Mouse (Mus musculus): Measurements from ENCODE around the gene Cnot2. TPM values are rescaled to one million over a fixed set of nuclear protein-coding genes. Genes with fewer than 3 reads are reported as not detected.
A peak's percentile ranks its signal among the peaks of the same experiment; 100 is the strongest.

The Cnot2 gene
- polyA plus RNA-seq, 1 experiment from 2014 or later: 128 TPM

DNA sequence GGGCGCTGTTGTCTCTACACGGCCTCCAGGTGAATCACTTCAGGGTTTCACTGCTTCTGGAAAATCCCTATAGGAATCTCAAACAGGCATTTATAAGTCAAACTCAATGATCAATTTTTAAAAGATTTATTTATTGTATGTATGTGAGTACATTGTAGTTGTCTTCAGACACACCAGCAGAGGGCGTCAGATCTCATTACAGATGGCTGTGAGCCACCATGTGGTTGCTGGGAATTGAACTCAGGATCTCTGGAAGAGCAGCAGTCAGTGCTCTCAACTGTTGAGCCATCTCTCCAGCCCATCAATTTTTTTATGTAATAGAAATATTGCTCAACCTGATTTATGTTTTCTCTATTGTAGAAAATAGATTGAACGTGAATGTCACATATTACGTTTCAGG lies 100.3 kb downstream of the Cnot2 start:
- DNase-seq (ENCODE audit: low spot score) (no peak), ATAC-seq (replicated peaks; ENCODE audit: low FRiP score) (no peak)
- Histone ChIP-seq H3K9me3 (ENCODE audit: control insufficient read depth, low read length) (no peaks in the 10 kb centered on the region; the same call in 1 of the 2 replicates), H3K4me2 (ENCODE audit: low read depth, low read length, severe bottlenecking) (no peak overlapping the region), H3K9ac (ENCODE audit: low read length) (no peak overlapping the region), H3K4me3 (ENCODE audit: low read depth, low read length) (no peak overlapping the region), H3K4me1 (replicated peaks; ENCODE audit: control insufficient read depth, insufficient read depth, low read length) (no peaks in the 10 kb centered on the region), H3K36me3 (ENCODE audit: control insufficient read depth, insufficient read depth, low read length) (peaks cover 5% of the 10 kb centered on the region; the same call in 1 of the 2 replicates), H3K27me3 (ENCODE audit: control insufficient read depth, insufficient read depth, low read length) (no peaks in the 10 kb centered on the region), H3K27ac (ENCODE audit: low read depth, low read length) (no peak overlapping the region)
- WGBS: 96% methylated on average over 5 of the region's 5 CpGs

DNA sequence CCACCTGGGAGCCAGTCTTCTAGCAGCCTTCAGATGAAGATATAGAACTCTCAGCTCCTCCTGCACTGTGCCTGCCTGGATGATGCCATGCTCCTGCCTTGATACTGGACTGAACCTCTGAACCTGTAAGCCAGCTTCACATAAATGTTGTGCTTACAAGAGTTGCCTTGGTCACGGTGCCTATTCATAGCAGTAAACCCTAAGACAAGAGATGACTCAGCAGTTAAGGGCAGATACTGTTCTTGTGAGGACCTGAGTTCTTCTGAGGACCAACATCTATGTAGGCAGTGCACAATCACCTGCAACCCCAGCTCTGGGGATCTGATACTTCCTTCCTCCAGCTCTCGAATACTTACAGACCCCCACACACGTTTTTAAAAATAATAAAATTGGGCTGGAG lies 104.8 kb downstream of the Cnot2 start:
- Histone ChIP-seq H3K4me2 (ENCODE audit: low read depth, low read length, severe bottlenecking) (no peak overlapping the region), H3K36me3 (ENCODE audit: control insufficient read depth, insufficient read depth, low read length) (no peaks in the 10 kb centered on the region), H3K4me3 (ENCODE audit: low read depth, low read length) (no peak overlapping the region), H3K9ac (ENCODE audit: low read length) (no peak overlapping the region), H3K4me1 (replicated peaks; ENCODE audit: control insufficient read depth, insufficient read depth, low read length) (peaks cover 4% of the 10 kb centered on the region; the same call in 1 of the 2 replicates), H3K9me3 (ENCODE audit: control insufficient read depth, low read length) (no peaks in the 10 kb centered on the region; the same call in 1 of the 2 replicates), H3K27ac (ENCODE audit: low read depth, low read length) (no peak overlapping the region), H3K27me3 (ENCODE audit: control insufficient read depth, insufficient read depth, low read length) (no peaks in the 10 kb centered on the region)
- no peak for DNase-seq (ENCODE audit: low spot score)
- no peak for ATAC-seq (replicated peaks; ENCODE audit: low FRiP score)
- WGBS: 95% methylated on average over 3 of the region's 3 CpGs

DNA sequence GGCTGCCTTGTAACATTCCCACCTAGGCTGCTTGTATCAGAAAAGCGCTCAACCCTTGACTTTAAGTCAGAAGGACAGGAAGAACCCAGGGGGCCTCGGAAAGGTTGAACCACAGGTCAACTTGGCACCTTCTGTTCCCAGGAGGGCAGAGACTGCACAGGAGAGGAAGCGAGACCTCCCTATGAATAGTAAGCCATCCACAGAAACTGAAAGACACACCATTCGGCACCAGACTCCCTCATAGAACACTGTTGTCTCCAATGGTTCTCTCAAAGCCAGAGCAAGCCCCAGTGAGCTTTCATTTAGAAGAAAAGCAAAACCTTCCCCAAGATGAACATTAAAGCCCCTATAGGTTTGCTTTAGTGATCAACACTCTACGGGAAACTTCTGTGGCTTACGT lies 105.6 kb downstream of the Cnot2 start:
- Histone ChIP-seq H3K4me1 (replicated peaks; ENCODE audit: control insufficient read depth, insufficient read depth, low read length) (peaks cover 4% of the 10 kb centered on the region; the same call in 1 of the 2 replicates), H3K4me2 (ENCODE audit: low read depth, low read length, severe bottlenecking) (no peak overlapping the region), H3K9ac (ENCODE audit: low read length) (no peak overlapping the region), H3K27ac (ENCODE audit: low read depth, low read length) (no peak overlapping the region), H3K4me3 (ENCODE audit: low read depth, low read length) (no peak overlapping the region), H3K36me3 (ENCODE audit: control insufficient read depth, insufficient read depth, low read length) (no peaks in the 10 kb centered on the region), H3K9me3 (ENCODE audit: control insufficient read depth, low read length) (no peaks in the 10 kb centered on the region; the same call in 1 of the 2 replicates), H3K27me3 (ENCODE audit: control insufficient read depth, insufficient read depth, low read length) (no peaks in the 10 kb centered on the region)
- DNase-seq (ENCODE audit: low spot score) (no peak), ATAC-seq (replicated peaks; ENCODE audit: low FRiP score) (no peak)
- 87% methylated on average over 6 of the region's 6 CpGs for WGBS

DNA sequence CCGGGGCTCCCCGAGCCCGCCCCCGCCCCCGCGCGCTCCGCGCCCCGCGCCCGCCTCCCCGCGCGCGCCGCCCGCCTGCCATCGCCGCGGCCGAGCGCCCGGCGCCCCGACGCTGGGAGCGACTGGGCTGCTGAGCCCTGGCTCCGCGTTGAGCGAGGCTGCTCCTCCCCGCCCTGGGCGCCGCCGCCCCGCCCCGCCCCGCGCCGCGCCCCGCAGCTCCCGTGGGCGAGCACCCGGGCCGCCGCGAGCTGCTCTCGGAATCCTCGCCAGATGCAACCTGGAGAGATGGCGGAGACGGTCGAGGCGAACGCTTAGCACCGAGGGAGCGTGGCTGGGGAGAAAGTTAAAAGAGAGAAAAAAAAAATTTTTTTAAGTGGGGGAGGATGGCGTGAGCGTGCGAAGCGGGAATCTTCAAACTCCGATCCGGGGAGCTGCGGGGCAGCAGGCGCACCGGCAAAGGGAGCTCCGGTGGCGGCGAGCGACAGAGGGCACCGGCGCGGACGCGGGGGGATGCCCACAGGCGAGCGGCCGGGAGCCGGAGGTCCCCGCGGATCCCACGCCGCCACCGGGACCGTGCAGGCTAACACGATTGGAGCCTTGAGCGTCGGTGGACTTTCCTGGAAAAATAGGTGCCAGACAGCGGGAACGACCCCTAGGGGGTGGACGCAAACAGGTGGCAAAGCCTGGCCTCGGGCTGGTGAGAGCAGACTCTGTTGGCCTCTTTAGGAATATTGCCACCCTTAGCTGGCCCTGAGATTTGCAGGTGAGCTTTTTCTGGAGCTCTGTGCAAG lies 107.4 kb downstream of the Cnot2 start, which contains the start of gene Kcnmb4:
Gene Kcnmb4, minus strand, starts transcription at position 120 of the 791 bp plus-strand sequence.
- Histone ChIP-seq H3K27ac (ENCODE audit: low read depth, low read length) (peak within 1 kb of the TSS; percentile 57), H3K36me3 (ENCODE audit: control insufficient read depth, insufficient read depth, low read length) (no peaks in the 10 kb centered on the region), H3K27me3 (ENCODE audit: control insufficient read depth, insufficient read depth, low read length) (no peaks in the 10 kb centered on the region), H3K4me1 (replicated peaks; ENCODE audit: control insufficient read depth, insufficient read depth, low read length) (peaks cover 4% of the 10 kb centered on the region; the same call in 1 of the 2 replicates), H3K9me3 (ENCODE audit: control insufficient read depth, low read length) (no peaks in the 10 kb centered on the region; the same call in 1 of the 2 replicates), H3K9ac (ENCODE audit: low read length) (peak within 1 kb of the TSS; percentile 83), H3K4me2 (ENCODE audit: low read depth, low read length, severe bottlenecking) (peak within 1 kb of the TSS; percentile 88), H3K4me3 (ENCODE audit: low read depth, low read length) (peak within 1 kb of the TSS; percentile 62)
- peak; percentile 76 for DNase-seq (ENCODE audit: low spot score)
- WGBS: 1% methylated on average over 62 of the region's 92 CpGs
- peak; percentile 77 for ATAC-seq (replicated peaks; ENCODE audit: low FRiP score)

DNA sequence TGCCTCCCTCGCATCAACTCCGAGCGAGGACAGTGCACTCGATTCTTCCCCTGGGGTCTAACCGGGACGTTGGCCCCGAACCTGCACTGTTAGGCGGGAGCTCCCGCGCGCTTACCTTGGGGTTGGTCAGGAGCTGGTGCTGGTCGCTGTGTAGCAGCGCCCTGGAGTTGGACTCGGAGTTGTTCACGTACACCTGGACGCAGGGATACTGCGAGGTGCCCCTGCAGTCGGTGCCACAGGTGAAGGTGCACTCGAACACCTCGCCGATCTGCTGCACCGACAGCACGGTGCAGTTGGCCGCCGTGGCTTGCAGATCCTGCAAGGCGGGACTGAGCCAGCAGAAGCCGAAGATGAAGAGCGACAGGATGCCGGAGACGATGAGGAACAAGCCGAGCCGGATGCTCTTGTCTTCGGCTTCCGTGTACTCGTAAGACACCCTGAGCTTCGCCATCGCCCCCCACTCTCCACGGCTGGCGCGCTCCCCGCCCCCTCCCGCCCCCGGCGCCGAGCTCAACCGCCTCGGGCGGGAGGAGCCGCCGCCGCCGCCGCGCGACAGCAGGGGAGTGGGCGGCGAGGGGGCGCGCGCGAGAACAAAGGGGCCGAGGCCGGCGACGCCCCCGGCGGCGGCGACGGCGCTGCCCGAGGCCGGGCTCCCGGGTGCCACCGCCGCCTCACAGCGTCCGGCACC lies 108.1 kb downstream of the Cnot2 start:
- peaks cover 4% of the 10 kb centered on the region; the same call in 1 of the 2 replicates for H3K4me1 ChIP-seq (replicated peaks; ENCODE audit: control insufficient read depth, insufficient read depth, low read length)
- ATAC-seq (replicated peaks; ENCODE audit: low FRiP score): peak; percentile 75
- WGBS: 0% methylated on average over 50 of the region's 78 CpGs

DNA sequence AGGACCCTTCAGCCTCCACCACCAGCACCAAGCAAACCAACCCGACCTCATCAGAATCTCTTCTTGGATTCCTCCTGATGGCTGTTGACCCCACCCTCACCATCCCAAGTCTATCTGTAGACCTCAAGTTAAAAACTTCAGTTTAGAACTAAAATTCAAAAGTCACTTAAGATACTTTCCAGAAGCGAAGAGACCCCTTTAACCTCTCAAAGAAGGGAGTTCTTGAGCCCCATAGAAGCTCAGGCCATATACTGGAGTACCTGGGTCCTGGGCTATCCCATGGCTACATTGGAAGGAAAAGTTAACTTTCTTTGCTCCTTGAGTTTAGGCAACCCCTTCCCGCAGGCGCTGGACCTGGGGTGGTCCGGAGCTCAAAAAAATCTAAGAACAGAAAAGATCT lies 108.7 kb downstream of the Cnot2 start:
- Histone ChIP-seq H3K36me3 (ENCODE audit: control insufficient read depth, insufficient read depth, low read length) (no peaks in the 10 kb centered on the region), H3K9ac (ENCODE audit: low read length) (peak overlapping the region; percentile 83), H3K4me1 (replicated peaks; ENCODE audit: control insufficient read depth, insufficient read depth, low read length) (peaks cover 4% of the 10 kb centered on the region; the same call in 1 of the 2 replicates), H3K27ac (ENCODE audit: low read depth, low read length) (no peak overlapping the region), H3K27me3 (ENCODE audit: control insufficient read depth, insufficient read depth, low read length) (no peaks in the 10 kb centered on the region), H3K4me2 (ENCODE audit: low read depth, low read length, severe bottlenecking) (peak overlapping the region; percentile 88), H3K4me3 (ENCODE audit: low read depth, low read length) (peak overlapping the region; percentile 62), H3K9me3 (ENCODE audit: control insufficient read depth, low read length) (no peaks in the 10 kb centered on the region; the same call in 1 of the 2 replicates)
- ATAC-seq (replicated peaks; ENCODE audit: low FRiP score) (peak; percentile 19; the same call in 1 of the 2 replicates), DNase-seq (ENCODE audit: low spot score) (no peak)
- 9% methylated on average over 5 of the region's 5 CpGs for WGBS

More for the DNA sequence above, 108.1 kb downstream of the Cnot2 start:
- H3K36me3 ChIP-seq (ENCODE audit: control insufficient read depth, insufficient read depth, low read length): no peaks in the 10 kb centered on the region
- peak overlapping the region; percentile 88 for H3K4me2 ChIP-seq (ENCODE audit: low read depth, low read length, severe bottlenecking)
- peak overlapping the region; percentile 62 for H3K4me3 ChIP-seq (ENCODE audit: low read depth, low read length)
- peak; percentile 83 for DNase-seq (ENCODE audit: low spot score)
- peak overlapping the region; percentile 57 for H3K27ac ChIP-seq (ENCODE audit: low read depth, low read length)
- peak overlapping the region; percentile 83 for H3K9ac ChIP-seq (ENCODE audit: low read length)
- H3K9me3 ChIP-seq (ENCODE audit: control insufficient read depth, low read length): no peaks in the 10 kb centered on the region; the same call in 1 of the 2 replicates
- no peaks in the 10 kb centered on the region for H3K27me3 ChIP-seq (ENCODE audit: control insufficient read depth, insufficient read depth, low read length)

DNA sequence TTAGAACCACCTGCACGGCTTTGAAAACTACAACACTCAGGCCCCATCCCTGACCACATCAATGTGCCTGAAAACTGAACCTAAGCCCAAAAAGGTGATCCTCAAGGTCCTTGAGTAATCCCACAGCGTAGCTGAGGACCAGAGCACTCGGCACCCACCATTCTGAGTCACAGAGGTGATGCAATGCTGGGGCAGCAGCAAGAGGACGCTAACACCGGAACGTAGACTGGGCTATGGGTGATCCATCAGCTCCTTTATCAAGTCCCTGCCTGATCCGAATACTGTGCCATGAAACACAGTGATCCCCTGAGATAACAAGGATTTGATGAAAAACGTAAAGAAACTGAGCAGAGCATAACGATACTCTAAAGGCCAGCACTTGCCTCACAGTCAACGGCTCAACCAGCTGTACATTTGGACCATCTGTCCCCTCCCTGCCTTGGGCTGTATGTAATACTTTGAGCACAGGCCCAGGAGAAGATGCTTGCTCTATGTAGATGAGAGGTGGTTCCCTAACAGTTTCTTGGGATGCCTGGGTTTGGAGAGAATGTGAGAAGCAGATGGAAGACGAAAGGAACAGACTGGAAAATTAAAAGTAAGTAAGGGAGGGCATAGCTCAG lies 110.9 kb downstream of the Cnot2 start:
- H3K36me3 ChIP-seq (ENCODE audit: control insufficient read depth, insufficient read depth, low read length): no peaks in the 10 kb centered on the region
- no peak overlapping the region for H3K27ac ChIP-seq (ENCODE audit: low read depth, low read length)
- no peak overlapping the region for H3K4me3 ChIP-seq (ENCODE audit: low read depth, low read length)
- H3K4me1 ChIP-seq (replicated peaks; ENCODE audit: control insufficient read depth, insufficient read depth, low read length): peaks cover 4% of the 10 kb centered on the region; the same call in 1 of the 2 replicates
- no peaks in the 10 kb centered on the region for H3K27me3 ChIP-seq (ENCODE audit: control insufficient read depth, insufficient read depth, low read length)
- no peaks in the 10 kb centered on the region for H3K9me3 ChIP-seq (ENCODE audit: control insufficient read depth, low read length)
- H3K9ac ChIP-seq (ENCODE audit: low read length): no peak overlapping the region
- ATAC-seq (replicated peaks; ENCODE audit: low FRiP score) (no peak), DNase-seq (ENCODE audit: low spot score) (no peak)
- WGBS: 90% methylated on average over 11 of the region's 11 CpGs
- H3K4me2 ChIP-seq (ENCODE audit: low read depth, low read length, severe bottlenecking): no peak overlapping the region

DNA sequence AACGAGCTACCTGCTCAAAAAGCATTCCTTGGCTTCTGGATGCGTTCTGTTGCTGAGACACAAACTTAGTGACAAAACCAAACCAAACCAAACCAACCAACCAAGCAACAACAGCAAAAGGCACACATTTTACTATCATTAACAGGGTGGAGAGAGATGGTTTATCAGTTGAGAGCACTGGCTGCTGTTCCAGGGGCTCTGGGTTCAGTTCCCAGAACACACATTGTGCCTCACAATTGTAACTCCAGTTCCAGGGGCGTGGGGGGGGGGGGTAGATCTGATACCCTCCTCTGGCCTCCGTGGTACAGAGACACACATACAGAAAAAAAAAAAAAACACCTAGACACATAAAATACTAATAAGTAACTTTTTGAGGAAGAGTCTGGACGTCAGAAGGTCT lies 113.2 kb downstream of the Cnot2 start:
- no peak overlapping the region for H3K4me2 ChIP-seq (ENCODE audit: low read depth, low read length, severe bottlenecking)
- no peaks in the 10 kb centered on the region for H3K9me3 ChIP-seq (ENCODE audit: control insufficient read depth, low read length)
- no peak overlapping the region for H3K27ac ChIP-seq (ENCODE audit: low read depth, low read length)
- H3K36me3 ChIP-seq (ENCODE audit: control insufficient read depth, insufficient read depth, low read length): no peaks in the 10 kb centered on the region
- H3K27me3 ChIP-seq (ENCODE audit: control insufficient read depth, insufficient read depth, low read length): no peaks in the 10 kb centered on the region
- DNase-seq (ENCODE audit: low spot score) (no peak), ATAC-seq (replicated peaks; ENCODE audit: low FRiP score) (no peak)
- H3K4me3 ChIP-seq (ENCODE audit: low read depth, low read length): no peak overlapping the region
- 0 out of 2 replicates have a peak, but pooled peaks cover 1% of the 10 kb centered on the region for H3K4me1 ChIP-seq (replicated peaks; ENCODE audit: control insufficient read depth, insufficient read depth, low read length)
- no peak overlapping the region for H3K9ac ChIP-seq (ENCODE audit: low read length)
- WGBS: 85% methylated on average over 5 of the region's 5 CpGs
